Mouse (Mus musculus) heart, postnatal 0 days (tissue): ENCODE measurements at regions not wholly inside any gene's neighbourhood (a gene's known extent, or its start where the extent isn't known, plus 50 kb on each side); places are given as distances from the start of the nearest gene placed in this dataset.

Experiments used
- CTCF ChIP-seq: IDR thresholded peaks from 2 replicates; pipeline ENCODE4 v1.5.1; 2016; ENCODE audit warnings: antibody characterized with exemption, control low read depth, low read depth
- EP300 ChIP-seq: IDR thresholded peaks from 2 replicates; pipeline ENCODE4 v1.6.1; 2016; ENCODE audit warnings: antibody characterized with exemption, low read depth

DNA sequence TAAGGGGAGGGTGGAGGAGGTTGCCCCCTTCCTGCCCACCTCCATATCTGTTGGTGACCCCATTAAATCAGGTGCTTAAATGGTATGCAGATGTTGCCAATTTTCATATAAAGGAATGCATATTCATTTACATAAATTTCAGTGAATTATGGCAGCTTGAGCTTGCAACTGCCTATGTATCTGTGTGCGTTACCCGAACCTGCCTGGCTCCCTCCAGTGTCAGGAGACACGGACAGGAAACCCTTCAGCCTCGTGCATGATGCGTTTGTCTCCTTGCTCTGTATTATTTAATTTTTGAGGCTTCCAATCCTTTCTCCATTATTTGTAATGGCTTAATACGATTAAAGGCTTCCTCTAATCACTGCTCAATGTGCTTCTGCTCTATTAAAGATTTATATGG lies 98.4 kb downstream of the Cbln1 start:
- TF ChIP-seq CTCF (no peak), EP300 (no peak)
